Mouse (Mus musculus): ENCODE results near the gene Zfp799. TPM values are rescaled to one million over a fixed set of nuclear protein-coding genes. Genes with fewer than 3 reads are reported as not detected.

Gene Zfp799
- 3.8 TPM in 2 replicates for total RNA-seq (2014; rRNA removed)
- 1.2 and 3.2 TPM in 2 replicates for polyA plus RNA-seq (2012; rRNA removed)

- Histone ChIP-seq H3K4me3 (ENCODE audit: insufficient read depth, low read depth, low read length) (peak within 1 kb of the TSS; percentile 83), H3K36me3 (ENCODE audit: control insufficient read depth, insufficient read depth, low read length) (peaks cover 4% of the 10 kb centered on the region; the same call in 1 of the 2 replicates), H3K9ac (ENCODE audit: low read depth, low read length) (peak within 1 kb of the TSS; percentile 81), H3K27me3 (ENCODE audit: control insufficient read depth, insufficient read depth, low read length) (no peaks in the 10 kb centered on the region), H3K27ac (replicated peaks; ENCODE audit: insufficient read depth, low read depth, low read length) (peak within 1 kb of the TSS; percentile 20), H3K4me1 (ENCODE audit: control insufficient read depth, insufficient read depth, low read length) (peaks cover 2% of the 10 kb centered on the region), H3K79me2 (ENCODE audit: control insufficient read depth, insufficient read depth, low read length) (peaks cover 11% of the 10 kb centered on the region)
- DNase-seq (ENCODE audit: extremely low read depth, low read depth, low spot score) = peak; percentile 82
- under 1% methylated on average over 35 of the region's 35 CpGs for WGBS
- TF ChIP-seq CTCF (IDR thresholded peaks at IDR 0.05; ENCODE audit: low read depth, low read length) = no peak
- 0 out of 2 replicates have a peak, but pooled peaks have one; percentile 17 for TF ChIP-seq POLR2A (IDR thresholded peaks at IDR 0.05; ENCODE audit: extremely low read depth, insufficient read depth, low read length)
Measured at GRCm38 (mm10) chr17:32829540-32830417, at the start of gene Zfp799. Gene Zfp799, minus strand, starts transcription at chr17:32830261.

DNA sequence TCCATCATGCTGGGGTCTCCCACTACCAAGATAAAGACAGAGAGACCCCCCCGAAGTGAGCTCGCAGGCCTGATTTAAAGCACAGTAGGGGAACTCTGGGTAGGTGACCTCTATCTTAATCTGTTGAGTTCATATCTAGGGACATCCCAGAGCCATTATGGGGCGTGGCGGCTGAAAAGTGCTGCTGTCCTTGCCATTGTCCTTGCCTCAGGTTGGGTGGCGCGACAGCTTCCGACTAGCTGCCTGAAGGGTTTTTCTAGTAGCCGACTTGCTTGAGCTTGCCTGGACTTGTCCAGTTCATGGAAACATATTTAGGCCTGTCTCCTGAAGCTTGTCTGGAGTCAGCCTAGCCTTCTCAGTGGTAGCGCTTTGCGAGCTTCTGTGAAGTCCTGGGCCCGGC, 48.7 kb upstream of the Zfp799 start:
- H3K79me2 ChIP-seq (ENCODE audit: control insufficient read depth, insufficient read depth, low read length) = no peaks in the 10 kb centered on the region
- no peak for TF ChIP-seq POLR2A (IDR thresholded peaks at IDR 0.05; ENCODE audit: extremely low read depth, insufficient read depth, low read length)
- TF ChIP-seq CTCF (IDR thresholded peaks at IDR 0.05; ENCODE audit: low read depth, low read length) = no peak
- H3K36me3 ChIP-seq (ENCODE audit: control insufficient read depth, insufficient read depth, low read length) = peaks cover 16% of the 10 kb centered on the region
- WGBS = 93% methylated on average over 11 of the region's 11 CpGs
- H3K4me1 ChIP-seq (ENCODE audit: control insufficient read depth, insufficient read depth, low read length) = 0 out of 2 replicates have a peak, but pooled peaks cover 2% of the 10 kb centered on the region
- H3K4me3 ChIP-seq (ENCODE audit: insufficient read depth, low read depth, low read length) = no peak overlapping the region
- H3K27me3 ChIP-seq (ENCODE audit: control insufficient read depth, insufficient read depth, low read length) = no peaks in the 10 kb centered on the region
- no peak overlapping the region for H3K9ac ChIP-seq (ENCODE audit: low read depth, low read length)
- no peak overlapping the region for H3K27ac ChIP-seq (replicated peaks; ENCODE audit: insufficient read depth, low read depth, low read length)
- DNase-seq (ENCODE audit: extremely low read depth, low read depth, low spot score) = no peak

- DNase-seq (ENCODE audit: extremely low read depth, low read depth, low spot score) = no peak
- H3K4me1 ChIP-seq (ENCODE audit: control insufficient read depth, insufficient read depth, low read length) = 0 out of 2 replicates have a peak, but pooled peaks cover 2% of the 10 kb centered on the region
- H3K4me3 ChIP-seq (ENCODE audit: insufficient read depth, low read depth, low read length) = no peak overlapping the region
- no peaks in the 10 kb centered on the region for H3K79me2 ChIP-seq (ENCODE audit: control insufficient read depth, insufficient read depth, low read length)
- no peaks in the 10 kb centered on the region for H3K27me3 ChIP-seq (ENCODE audit: control insufficient read depth, insufficient read depth, low read length)
- peaks cover 5% of the 10 kb centered on the region; the same call in 1 of the 2 replicates for H3K36me3 ChIP-seq (ENCODE audit: control insufficient read depth, insufficient read depth, low read length)
- H3K9ac ChIP-seq (ENCODE audit: low read depth, low read length) = no peak overlapping the region
- TF ChIP-seq POLR2A (IDR thresholded peaks at IDR 0.05; ENCODE audit: extremely low read depth, insufficient read depth, low read length) (no peak), CTCF (IDR thresholded peaks at IDR 0.05; ENCODE audit: low read depth, low read length) (no peak)
- H3K27ac ChIP-seq (replicated peaks; ENCODE audit: insufficient read depth, low read depth, low read length) = no peak overlapping the region
- 6% methylated on average over 22 of the region's 22 CpGs for WGBS
Measured at GRCm38 (mm10) chr17:32877471-32878171, 47.6 kb upstream of the Zfp799 start.

GRCm38 (mm10) chr17:32872696-32873095, 42.6 kb upstream of the Zfp799 start:
- 0 out of 2 replicates have a peak, but pooled peaks cover 2% of the 10 kb centered on the region for H3K4me1 ChIP-seq (ENCODE audit: control insufficient read depth, insufficient read depth, low read length)
- no peak overlapping the region for H3K9ac ChIP-seq (ENCODE audit: low read depth, low read length)
- H3K79me2 ChIP-seq (ENCODE audit: control insufficient read depth, insufficient read depth, low read length) = no peaks in the 10 kb centered on the region
- no peak for DNase-seq (ENCODE audit: extremely low read depth, low read depth, low spot score)
- WGBS = 63% methylated on average over 5 of the region's 5 CpGs
- TF ChIP-seq POLR2A (IDR thresholded peaks at IDR 0.05; ENCODE audit: extremely low read depth, insufficient read depth, low read length) (no peak), CTCF (IDR thresholded peaks at IDR 0.05; ENCODE audit: low read depth, low read length) (no peak)
- no peaks in the 10 kb centered on the region for H3K36me3 ChIP-seq (ENCODE audit: control insufficient read depth, insufficient read depth, low read length)
- H3K27me3 ChIP-seq (ENCODE audit: control insufficient read depth, insufficient read depth, low read length) = no peaks in the 10 kb centered on the region
- no peak overlapping the region for H3K4me3 ChIP-seq (ENCODE audit: insufficient read depth, low read depth, low read length)
- H3K27ac ChIP-seq (replicated peaks; ENCODE audit: insufficient read depth, low read depth, low read length) = no peak overlapping the region

- no peak overlapping the region for H3K9ac ChIP-seq (ENCODE audit: low read depth, low read length)
- H3K4me3 ChIP-seq (ENCODE audit: insufficient read depth, low read depth, low read length) = no peak overlapping the region
- no peaks in the 10 kb centered on the region for H3K27me3 ChIP-seq (ENCODE audit: control insufficient read depth, insufficient read depth, low read length)
- H3K27ac ChIP-seq (replicated peaks; ENCODE audit: insufficient read depth, low read depth, low read length) = no peak overlapping the region
- H3K79me2 ChIP-seq (ENCODE audit: control insufficient read depth, insufficient read depth, low read length) = no peaks in the 10 kb centered on the region
- no peak for DNase-seq (ENCODE audit: extremely low read depth, low read depth, low spot score)
- H3K4me1 ChIP-seq (ENCODE audit: control insufficient read depth, insufficient read depth, low read length) = no peaks in the 10 kb centered on the region
- H3K36me3 ChIP-seq (ENCODE audit: control insufficient read depth, insufficient read depth, low read length) = no peaks in the 10 kb centered on the region
- 87% methylated on average over 4 of the region's 4 CpGs for WGBS
- no peak for TF ChIP-seq POLR2A (IDR thresholded peaks at IDR 0.05; ENCODE audit: extremely low read depth, insufficient read depth, low read length)
Measured at GRCm38 (mm10) chr17:32872091-32872490, 42.0 kb upstream of the Zfp799 start.
